Comparison of ENCODE assay signal across 12 mouse cellular contexts in genomic region chr16:19146290-19146983, GRCm38 (mm10).
DNase-seq lines count a peak whose midpoint lies in the region; ATAC-seq and TF ChIP-seq lines count a peak whose summit lies in the region.
"Had no signal": no experiment of that assay in that cellular context is flagged by ENCODE, and none has a peak within 500 bp of the region (broad histone marks: within the 10 kb centered on the region; RNA-seq: fewer than 3 reads in every experiment).

No protein-coding gene starts in this region.

- peak; percentile 0 to 1 for DNase-seq in cerebellum, postnatal 14 days
- no peak for DNase-seq in cerebellum, postnatal 36 days
- peak; percentile 3 for DNase-seq in lung, postnatal 0 days (ENCODE audit: low spot score)
- no peak for DNase-seq in lung, adult 2 months
- DNase-seq in brain, adult 2 months (ENCODE audit: low read depth, low spot score), result peak; percentile 1
- DNase-seq in spleen, postnatal 4 days (ENCODE audit: low spot score in 2 of 2), result peak; percentile 65 to 70
- no peak for DNase-seq in heart, adult 9 months (ENCODE audit: low spot score in 2 of 2)
- no peak for DNase-seq in layer of hippocampus, adult 11-12 months (ENCODE audit: low spot score)
- DNase-seq: gastrocnemius, postnatal 14 days; layer of hippocampus, postnatal 36 days had no signal

- no peaks in the 10 kb centered on the region for H3K27me3 ChIP-seq in lung, postnatal 0 days (replicated peaks; ENCODE audit: insufficient read depth, low read length)
- H3K27me3 ChIP-seq: neural tube, embryonic 12.5 days had no signal

- no peak overlapping the region for H3K9ac ChIP-seq in lung, postnatal 0 days (replicated peaks; ENCODE audit: low read depth)
- H3K9ac ChIP-seq: neural tube, embryonic 12.5 days had no signal

- peak; percentile 20 for TF ChIP-seq CTCF in lung, postnatal 0 days (IDR thresholded peaks at IDR 0.05)
- TF ChIP-seq CTCF in lung, adult 2 months (IDR thresholded peaks at IDR 0.05; ENCODE audit: insufficient read depth, low read length), result no peak

- TF ChIP-seq EP300 in lung, postnatal 0 days (IDR thresholded peaks at IDR 0.05), result no peak

- no peak overlapping the region for H3K4me3 ChIP-seq in lung, postnatal 0 days (ENCODE audit: low read depth, low read length)
- H3K4me3 ChIP-seq in lung, adult 2 months (replicated peaks; ENCODE audit: extremely low read depth, low read depth, low read length), result no peak overlapping the region
- H3K4me3 ChIP-seq: neural tube, embryonic 12.5 days had no signal

- H3K36me3 ChIP-seq in lung, postnatal 0 days (ENCODE audit: insufficient read depth, low read length), result no peaks in the 10 kb centered on the region
- H3K36me3 ChIP-seq: neural tube, embryonic 12.5 days had no signal

- no peaks in the 10 kb centered on the region for H3K4me1 ChIP-seq in lung, postnatal 0 days (ENCODE audit: insufficient read depth, low read depth, low read length)
- no peaks in the 10 kb centered on the region for H3K4me1 ChIP-seq in lung, adult 2 months (ENCODE audit: control insufficient read depth, insufficient read depth, low read length)
- H3K4me1 ChIP-seq: neural tube, embryonic 12.5 days had no signal

- H3K9me3 ChIP-seq in lung, postnatal 0 days (ENCODE audit: low read length), result no peaks in the 10 kb centered on the region
- H3K9me3 ChIP-seq: neural tube, embryonic 12.5 days had no signal

- no peak for TF ChIP-seq POLR2A in lung, adult 2 months (IDR thresholded peaks at IDR 0.05; ENCODE audit: borderline replicate concordance, extremely low read depth, low read depth, low read length)

- 69% methylated on average over 2 of the region's 2 CpGs for WGBS in lung, postnatal 0 days
- 63% methylated on average over 2 of the region's 2 CpGs for WGBS in lung, adult 2 months

- H3K27ac ChIP-seq in lung, postnatal 0 days (ENCODE audit: low read length), result no peak overlapping the region
- H3K27ac ChIP-seq: neural tube, embryonic 12.5 days had no signal

- no peak overlapping the region for H3K4me2 ChIP-seq in lung, postnatal 0 days (replicated peaks; ENCODE audit: low read depth, low read length)
- H3K4me2 ChIP-seq: neural tube, embryonic 12.5 days had no signal

- ATAC-seq in lung, postnatal 0 days, result no peak
- ATAC-seq: CD4-positive, CD25-positive, alpha-beta regulatory T cell, adult 4 months had no signal

Comparison
In these comparisons a context has a peak if more than half of its experiments do, and no peak if none do; other contexts are left out.
1. DNase-seq: peak in cerebellum, postnatal 14 days (2 of 2), lung, postnatal 0 days (single experiment), brain, adult 2 months (single experiment) and spleen, postnatal 4 days (2 of 2); none in cerebellum, postnatal 36 days (0 of 2), lung, adult 2 months (single experiment), heart, adult 9 months (0 of 2) and layer of hippocampus, adult 11-12 months (single experiment).